Mouse (Mus musculus): ENCODE results near the gene Ankrd11. TPM values are rescaled to one million over a fixed set of nuclear protein-coding genes. Genes with fewer than 3 reads are reported as not detected.

Gene Ankrd11
- polyA plus RNA-seq, 1 experiment from 2014 or later: 53.8 TPM

DNA sequence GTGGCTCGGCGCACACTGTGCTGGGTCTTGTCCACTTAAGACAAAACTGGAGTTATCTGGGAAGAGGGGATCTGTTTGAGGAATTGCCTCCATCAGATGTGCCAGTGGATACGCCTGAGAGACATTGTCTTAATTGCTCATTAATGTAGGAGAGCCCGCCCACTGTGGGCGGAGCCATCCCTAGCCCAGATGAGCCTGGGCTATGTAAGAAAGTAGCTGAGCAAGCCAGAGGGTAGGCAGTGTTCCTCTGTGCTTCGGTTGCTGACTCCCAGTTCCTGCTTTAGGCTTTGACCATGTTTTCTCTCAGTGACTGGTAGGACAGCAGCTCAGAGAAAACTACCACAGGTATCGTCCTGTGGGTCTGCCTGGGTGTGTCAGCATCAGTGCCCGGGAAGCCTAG, 207.7 kb downstream of the Ankrd11 start:
- ATAC-seq (replicated peaks; ENCODE audit: low FRiP score) (no peak), DNase-seq (ENCODE audit: low spot score) (no peak)
- Histone ChIP-seq H3K36me3 (ENCODE audit: control insufficient read depth, insufficient read depth, low read length) (no peaks in the 10 kb centered on the region), H3K9me3 (ENCODE audit: control insufficient read depth, low read length) (no peaks in the 10 kb centered on the region), H3K4me3 (ENCODE audit: low read depth, low read length) (no peak overlapping the region), H3K27ac (ENCODE audit: low read depth, low read length) (no peak overlapping the region), H3K4me2 (no peak overlapping the region), H3K27me3 (replicated peaks; ENCODE audit: control insufficient read depth, insufficient read depth, low read length) (no peaks in the 10 kb centered on the region; the same call in 1 of the 2 replicates), H3K9ac (ENCODE audit: low read depth, low read length) (no peak overlapping the region), H3K4me1 (replicated peaks; ENCODE audit: control insufficient read depth, insufficient read depth, low read length) (0 out of 2 replicates have a peak, but pooled peaks cover 2% of the 10 kb centered on the region)
- WGBS: 83% methylated on average over 8 of the region's 8 CpGs

Other genes starting within 250 kb of the Ankrd11 start
- 0.97 and 1.5 TPM in 2 replicates for gene Cdh15, start 194.3 kb downstream of the Ankrd11 start, polyA plus RNA-seq (2014; fragmentation: Nextera tagmentation; extraction: Ambion mirVana)
- 41.3 and 46.0 TPM in 2 replicates for gene Spg7, start 20.7 kb upstream of the Ankrd11 start, polyA plus RNA-seq (2014; fragmentation: Nextera tagmentation; extraction: Ambion mirVana)
- gene Rpl13, start 60.1 kb upstream of the Ankrd11 start, polyA plus RNA-seq (2014; fragmentation: Nextera tagmentation; extraction: Ambion mirVana): 1,965 and 2,035 TPM in 2 replicates
- gene Cpne7, start 75.1 kb upstream of the Ankrd11 start, polyA plus RNA-seq (2014; fragmentation: Nextera tagmentation; extraction: Ambion mirVana): 5.2 and 5.9 TPM in 2 replicates
- gene Sult5a1, start 116.0 kb upstream of the Ankrd11 start, polyA plus RNA-seq (2014; fragmentation: Nextera tagmentation; extraction: Ambion mirVana): 4.6 and 5.6 TPM in 2 replicates
- gene Dpep1, start 144.0 kb upstream of the Ankrd11 start, polyA plus RNA-seq (2014; fragmentation: Nextera tagmentation; extraction: Ambion mirVana): 0.52 and 1.3 TPM in 2 replicates
- 95.4 and 104 TPM in 2 replicates for gene Chmp1a, start 170.5 kb upstream of the Ankrd11 start, polyA plus RNA-seq (2014; fragmentation: Nextera tagmentation; extraction: Ambion mirVana)
- 1.4 and 1.7 TPM in 2 replicates for gene Spata33, start 170.6 kb upstream of the Ankrd11 start, polyA plus RNA-seq (2014; fragmentation: Nextera tagmentation; extraction: Ambion mirVana)
- gene Cdk10, start 182.6 kb upstream of the Ankrd11 start, polyA plus RNA-seq (2014; fragmentation: Nextera tagmentation; extraction: Ambion mirVana): 22.8 and 25.0 TPM in 2 replicates
- 2.0 and 2.2 TPM in 2 replicates for gene Spata2l, start 194.0 kb upstream of the Ankrd11 start, polyA plus RNA-seq (2014; fragmentation: Nextera tagmentation; extraction: Ambion mirVana)
- 16.0 and 18.8 TPM in 2 replicates for gene Zfp276, start 211.9 kb upstream of the Ankrd11 start, polyA plus RNA-seq (2014; fragmentation: Nextera tagmentation; extraction: Ambion mirVana)
- gene Vps9d1, start 212.1 kb upstream of the Ankrd11 start, polyA plus RNA-seq (2014; fragmentation: Nextera tagmentation; extraction: Ambion mirVana): 9.2 and 10.7 TPM in 2 replicates